Mouse (Mus musculus) bone marrow, adult 2 months (tissue): ENCODE results near the gene Zfr2.

Experiments used
- CTCF ChIP-seq: fragments of 200-500 bp; IDR thresholded peaks from 2 replicates; pipeline ENCODE4 v1.5.1; 2011; ENCODE audit warnings: low read length, control low read depth; ENCODE audit not compliant: control insufficient read depth, insufficient read depth
- POLR2A ChIP-seq: fragments of 200-500 bp; IDR thresholded peaks from 2 replicates; pipeline ENCODE4 v1.6.1; 2011; ENCODE audit warnings: low read depth, mild to moderate bottlenecking, control low read depth, low read length, borderline replicate concordance; ENCODE audit not compliant: control insufficient read depth

DNA sequence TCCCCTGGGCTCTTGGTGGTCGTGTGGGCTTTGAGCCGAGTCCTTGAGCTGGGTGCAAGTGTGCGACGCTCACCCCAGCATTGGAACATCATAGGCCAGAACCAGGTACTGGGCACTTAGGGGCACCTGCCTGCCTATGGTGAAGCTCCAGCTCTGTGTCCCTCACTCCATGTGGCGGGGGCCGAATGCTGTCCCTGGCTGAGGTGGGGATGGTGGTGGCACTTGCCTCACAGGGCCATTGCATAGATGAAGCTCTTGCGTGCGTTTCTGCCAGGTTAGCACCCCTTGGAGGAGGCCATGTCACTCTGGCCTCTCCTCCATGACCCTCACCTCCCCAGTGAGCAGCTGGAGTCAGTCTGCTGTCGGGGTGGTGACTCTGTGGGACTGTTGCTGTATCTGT is 45.8 kb upstream of the Zfr2 start:
- TF ChIP-seq CTCF, result no peak
- TF ChIP-seq POLR2A, result no peak; the same call in 1 of the 2 replicates
